Mouse (Mus musculus) hindlimb bud, embryonic 11.5 days (tissue): Measurements from ENCODE around the gene Rbpj.

Experiments
- DNase-seq: peaks from one replicate; pipeline ENCODE4 v3.0.0-alpha.2; 2012; ENCODE audit warnings: low read depth, low spot score; ENCODE audit errors: extremely low spot score

Gene Rbpj

DNA sequence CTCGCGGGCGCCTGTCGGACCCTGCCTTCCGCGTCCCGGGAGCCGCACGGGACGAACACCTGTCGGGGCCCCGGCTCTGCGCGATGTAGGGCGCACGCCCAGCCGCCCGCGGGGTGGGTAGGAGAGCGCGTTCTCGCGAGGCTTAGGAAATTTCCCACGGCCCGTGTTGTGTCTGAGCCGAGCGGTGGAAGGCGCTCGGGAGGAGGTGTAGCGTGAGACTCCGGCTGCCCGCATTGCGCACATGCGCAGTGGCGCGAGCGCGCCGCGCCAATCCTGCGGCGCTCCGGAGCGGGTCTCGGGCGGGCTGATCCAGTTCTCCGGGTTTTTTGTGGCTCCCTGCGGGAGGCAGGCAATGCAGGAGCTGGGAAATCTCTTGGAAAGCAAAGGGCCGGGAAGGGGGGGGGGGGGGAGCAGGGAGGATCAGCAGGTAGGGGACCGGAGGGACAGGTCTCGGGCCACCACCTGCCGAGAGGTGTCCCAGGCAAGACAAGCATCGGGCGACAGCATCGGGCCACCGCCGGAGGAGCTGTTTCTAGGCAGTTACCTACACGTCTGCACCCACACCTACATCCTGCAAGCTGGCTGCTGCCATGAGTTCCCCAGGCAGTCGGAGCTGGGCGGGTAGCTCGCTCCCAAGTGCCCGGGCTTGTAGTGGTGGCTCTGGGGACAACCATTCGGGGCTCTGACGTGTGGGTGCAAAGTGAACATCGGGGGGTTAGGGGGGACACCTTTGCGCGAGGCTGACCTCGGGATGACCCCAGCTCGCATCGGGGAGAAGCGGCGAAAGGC lies 123.4 kb downstream of the Rbpj start:
- DNase-seq: peak; percentile 95

DNA sequence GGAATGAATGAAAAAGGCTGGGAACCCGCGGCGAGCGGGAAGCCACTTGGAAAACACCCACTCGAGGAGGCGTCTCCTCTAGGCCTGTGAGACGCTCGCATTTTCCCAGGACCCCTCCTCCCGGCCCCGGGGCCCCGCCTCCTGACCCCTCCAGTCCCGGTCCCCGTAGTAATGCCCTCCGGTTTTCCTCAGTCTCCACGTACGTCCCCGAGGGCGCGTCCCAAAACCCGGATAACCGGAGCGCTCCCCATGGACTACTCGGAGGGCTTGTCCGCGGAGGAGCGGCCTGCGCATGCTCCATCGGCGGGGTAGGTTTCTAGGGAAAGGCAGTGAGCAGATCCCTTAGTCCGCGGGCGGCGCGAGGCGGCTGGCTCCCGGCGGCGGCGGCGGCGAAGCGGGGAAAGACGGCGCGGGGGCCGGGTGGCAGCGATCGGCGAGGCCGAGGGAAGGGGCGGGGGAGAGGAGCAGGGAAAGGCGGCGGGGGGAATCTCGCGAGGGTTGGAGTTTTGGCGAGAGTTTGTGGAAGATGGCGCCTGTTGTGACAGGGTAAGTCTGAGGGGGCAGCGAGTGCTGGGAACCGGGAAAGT lies 124.3 kb downstream of the Rbpj start:
- peak; percentile 74 for DNase-seq

DNA sequence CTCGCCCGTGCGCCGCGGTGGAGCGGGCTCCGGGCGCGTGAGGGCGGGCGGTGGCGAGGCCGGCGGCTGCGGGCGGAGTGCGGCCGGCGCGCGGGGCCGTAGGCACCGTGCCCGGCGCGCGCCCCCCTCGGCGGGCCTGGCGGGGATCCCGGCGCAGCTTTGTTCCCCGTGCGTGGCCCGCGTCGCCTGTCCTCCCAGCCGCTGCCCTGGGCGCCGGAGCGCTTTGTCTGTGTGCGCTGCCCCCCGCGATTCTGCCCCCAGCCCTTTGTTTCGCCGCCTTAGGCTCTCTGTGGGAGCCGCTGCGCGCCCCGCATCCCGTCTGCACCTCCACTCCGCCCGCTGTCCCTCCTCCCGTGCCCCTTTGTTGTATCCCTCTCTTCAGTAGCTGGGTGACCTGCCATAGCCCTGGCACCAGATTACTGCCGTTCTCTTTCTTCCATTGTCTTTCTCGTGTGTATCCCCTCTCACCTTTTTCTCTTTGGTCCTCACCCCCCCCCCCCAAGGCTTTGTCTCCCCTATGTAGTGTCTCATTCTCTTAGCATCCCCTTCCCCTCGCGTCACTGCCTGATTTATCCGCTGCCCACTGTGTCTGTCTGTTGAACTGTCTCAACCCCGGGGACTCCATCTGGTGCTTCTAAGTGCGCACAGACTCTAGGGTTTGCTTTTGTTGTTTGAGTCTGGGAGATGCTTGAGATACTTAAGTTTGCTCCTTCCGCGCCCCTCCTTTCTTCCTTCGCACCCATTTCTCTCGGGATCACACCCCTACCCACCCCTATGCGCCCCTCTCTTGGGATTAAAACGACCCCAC lies 125.1 kb downstream of the Rbpj start:
- DNase-seq: no peak

DNA sequence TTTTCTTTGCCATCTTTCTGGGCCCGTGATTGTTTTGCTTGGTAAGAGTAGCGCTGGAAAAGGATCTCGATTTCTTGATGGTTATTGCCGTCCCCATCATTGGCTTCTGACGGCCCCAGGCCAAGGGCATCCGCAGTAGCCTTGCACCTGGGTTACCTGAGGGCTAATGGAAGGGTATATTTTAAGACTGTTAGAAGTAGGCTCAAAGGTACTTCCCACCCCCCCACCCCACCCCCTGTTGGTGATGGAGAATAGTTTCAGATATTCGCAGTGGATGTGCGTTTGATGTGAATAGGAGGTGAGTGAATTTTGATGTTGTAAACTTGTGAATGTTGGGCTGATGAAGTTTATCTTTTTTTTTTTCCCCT lies 125.7 kb downstream of the Rbpj start:
- no peak for DNase-seq

DNA sequence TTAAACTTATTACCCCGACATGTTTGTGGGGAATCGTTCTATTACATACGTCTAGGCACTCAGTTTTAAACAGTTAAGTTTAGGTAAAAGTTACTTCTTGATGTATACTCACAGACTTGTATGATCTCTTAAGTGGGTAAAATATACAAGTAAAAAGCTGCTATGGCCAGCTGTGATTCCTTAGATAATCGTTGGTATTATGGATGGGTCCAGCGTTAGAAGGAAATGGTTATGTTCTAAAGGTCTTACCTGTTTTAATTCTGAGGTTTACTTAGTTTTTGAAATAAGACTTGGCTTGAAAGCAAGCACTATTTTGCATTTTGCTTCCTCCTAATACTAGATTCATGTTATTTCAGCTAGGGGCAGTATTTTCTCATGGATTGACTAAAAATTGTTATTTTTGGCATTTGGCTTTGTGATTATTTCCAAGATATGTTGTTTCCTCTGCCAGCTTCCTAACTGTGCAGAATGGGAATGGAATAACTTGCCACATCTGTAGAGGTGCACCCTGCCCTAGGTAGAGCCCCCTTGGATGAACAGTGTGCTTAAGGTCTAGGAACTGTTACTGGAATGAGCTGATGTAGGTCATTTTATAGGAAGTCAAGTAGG lies 127.2 kb downstream of the Rbpj start:
- no peak for DNase-seq

DNA sequence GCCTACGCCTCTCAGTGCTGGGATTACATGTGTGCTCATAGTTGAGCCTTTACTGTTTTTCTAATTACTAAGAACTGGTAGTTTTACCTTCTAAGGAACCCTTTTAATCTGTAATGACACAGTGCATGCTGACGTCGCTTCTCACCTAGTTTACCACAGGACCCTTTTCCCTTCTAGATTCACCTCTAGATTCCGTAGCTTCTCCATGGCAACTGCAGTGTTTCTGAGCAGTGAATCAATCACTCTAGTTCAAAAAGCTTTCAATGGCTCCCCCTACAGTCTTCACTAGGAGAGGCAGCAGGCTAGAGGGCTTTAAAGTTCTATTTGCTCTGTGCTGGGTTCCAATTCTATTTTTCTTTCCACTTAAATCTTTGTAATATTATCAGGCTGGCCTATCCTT lies 128.3 kb downstream of the Rbpj start:
- DNase-seq: peak; percentile 42

DNA sequence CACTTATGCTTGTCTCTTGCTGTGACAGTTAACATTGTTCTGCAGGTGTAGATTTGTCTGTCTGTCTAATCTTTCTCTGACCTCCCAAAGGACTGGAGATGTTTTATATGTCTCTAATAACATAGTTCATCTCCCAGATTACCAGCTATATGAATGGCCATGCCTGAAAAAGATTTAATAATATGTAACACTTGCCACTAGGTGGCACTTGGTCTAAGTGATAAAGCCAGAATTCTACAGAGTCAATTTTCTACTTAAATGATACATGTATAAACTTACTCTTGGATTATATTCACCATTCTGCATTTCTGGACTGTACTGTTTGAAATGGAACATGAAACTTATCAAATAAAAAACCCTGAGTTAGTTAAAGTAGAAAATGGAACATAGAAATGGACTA lies 132.6 kb downstream of the Rbpj start:
- DNase-seq: no peak

DNA sequence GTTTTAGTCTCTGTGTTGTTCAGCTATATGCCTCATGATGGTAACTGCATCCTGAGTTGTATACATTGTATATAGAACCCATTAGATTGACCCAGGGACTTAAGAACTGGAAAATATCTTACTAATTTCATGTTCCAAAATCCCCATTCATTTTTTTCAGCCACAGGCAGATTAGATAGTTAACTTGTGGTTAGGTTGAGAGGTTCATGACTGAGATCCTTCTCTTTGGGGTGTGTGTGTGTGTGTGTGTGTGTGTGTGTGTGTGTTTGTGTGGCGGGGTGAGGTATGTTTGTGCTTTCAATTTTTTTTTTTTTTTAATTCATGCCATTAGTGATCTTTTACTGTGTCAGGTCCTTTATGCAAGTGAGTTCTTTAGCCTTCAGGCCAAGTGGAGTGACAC lies 133.2 kb downstream of the Rbpj start:
- DNase-seq: no peak

DNA sequence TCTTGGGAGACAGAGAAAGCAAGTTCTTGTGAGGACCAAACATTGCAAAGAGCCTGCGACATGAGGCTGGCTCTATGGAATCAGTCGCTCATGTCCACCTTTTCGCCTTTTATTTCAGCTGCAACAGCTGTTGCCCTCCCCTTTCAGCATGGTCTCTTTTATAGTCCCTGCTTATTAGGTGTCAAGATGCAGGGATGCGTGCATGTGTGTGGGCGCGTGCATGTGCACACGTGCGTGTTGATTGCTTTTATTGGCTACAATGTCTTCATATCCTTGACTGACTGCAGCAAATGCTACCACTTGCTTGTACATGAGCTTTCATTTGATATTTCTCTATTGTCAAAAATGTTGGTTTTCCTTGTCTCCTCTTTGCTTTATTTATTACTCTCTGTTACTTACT lies 136.2 kb downstream of the Rbpj start:
- DNase-seq: no peak

DNA sequence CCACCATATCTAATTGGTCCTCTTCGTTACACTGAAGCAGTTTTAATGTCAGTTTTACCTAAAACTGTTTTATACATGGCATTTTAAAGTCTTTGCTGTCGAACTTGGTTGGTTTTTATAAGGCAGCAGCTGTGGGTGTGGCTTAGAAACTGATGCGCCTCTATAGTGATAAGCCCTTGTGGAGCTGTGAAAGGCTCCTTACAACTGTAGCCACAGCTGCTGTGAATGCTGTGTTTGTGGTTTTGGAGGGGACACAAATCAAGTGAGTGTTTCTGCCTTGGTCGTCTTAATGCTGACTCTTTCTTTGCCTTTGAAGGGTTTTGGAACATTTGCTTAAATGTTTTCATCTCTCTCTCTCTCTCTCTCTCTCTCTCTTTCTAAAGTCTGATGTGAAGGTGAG lies 139.5 kb downstream of the Rbpj start:
- no peak for DNase-seq

DNA sequence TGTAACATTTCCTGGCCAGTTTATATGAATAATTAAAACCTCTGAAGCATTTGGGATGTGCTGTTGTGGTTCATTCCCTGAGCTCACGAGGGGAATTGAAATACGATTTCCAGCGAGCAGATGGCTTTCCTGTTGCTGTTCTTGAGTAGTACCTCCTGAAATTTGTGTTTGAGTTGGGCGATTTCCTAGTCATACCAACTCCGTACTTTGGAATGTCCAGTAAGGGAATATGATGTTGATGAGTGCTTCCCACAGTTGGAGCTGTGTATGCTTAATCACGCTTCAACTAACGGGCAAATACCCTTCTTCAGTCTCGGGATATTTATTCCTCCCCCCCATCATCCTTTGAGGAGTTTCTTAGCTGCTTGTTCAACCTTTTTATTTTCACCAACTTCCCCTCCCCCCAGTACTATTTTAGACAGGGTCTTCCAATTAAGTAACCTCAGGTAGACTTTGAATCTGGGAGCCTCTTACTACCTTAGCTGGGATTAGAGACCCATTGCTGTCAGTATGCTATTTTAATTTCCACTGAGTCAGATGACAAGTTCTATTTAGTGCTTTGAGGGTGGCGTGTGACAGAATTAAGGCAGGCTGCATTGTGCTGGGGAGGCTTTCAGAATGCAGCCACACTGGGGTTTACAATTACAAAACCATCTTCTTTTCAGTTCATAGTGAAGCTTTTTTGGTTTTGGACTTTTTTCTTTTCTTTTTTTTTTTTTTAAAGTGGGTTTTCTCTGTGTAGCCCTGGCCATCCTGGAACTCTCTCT lies 141.5 kb downstream of the Rbpj start:
- DNase-seq: no peak

DNA sequence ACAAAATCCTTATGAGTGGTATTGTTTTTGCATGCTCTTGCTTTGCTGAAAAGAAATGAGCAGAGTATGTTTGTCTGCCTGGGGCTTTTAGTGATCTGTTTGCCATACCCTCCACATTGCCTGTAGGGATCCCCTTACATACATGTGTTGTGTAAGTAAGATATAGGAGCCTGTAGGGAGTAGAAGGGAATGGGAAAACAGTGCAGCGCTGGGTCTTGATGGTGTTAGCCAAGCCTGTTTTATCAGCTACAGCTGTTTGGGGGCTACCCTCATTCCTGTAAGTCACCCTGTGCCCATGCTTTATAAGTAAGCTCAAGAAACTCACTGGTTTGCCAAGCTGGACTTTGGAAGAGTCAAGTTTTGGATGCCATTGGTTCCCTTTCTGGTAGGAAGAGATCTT lies 152.9 kb downstream of the Rbpj start:
- DNase-seq: no peak

DNA sequence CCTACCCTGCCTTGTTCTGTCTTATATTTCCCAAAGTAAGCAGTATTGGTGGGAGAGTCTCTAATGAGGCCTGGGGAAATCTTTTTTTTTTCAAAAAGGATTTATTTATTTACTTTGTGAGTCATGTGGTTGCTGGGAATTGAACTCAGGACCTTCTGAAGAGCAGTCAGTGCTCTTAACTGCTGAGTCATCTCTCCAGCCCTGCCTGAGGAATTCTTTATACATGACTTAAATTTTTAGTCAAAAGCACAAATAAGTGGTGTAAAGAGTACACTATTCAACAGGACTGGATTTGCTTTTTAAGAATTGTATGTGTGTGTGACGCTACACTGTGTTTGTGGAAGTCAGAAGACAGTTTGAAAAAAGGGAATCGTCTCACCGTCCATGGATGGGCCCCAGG lies 166.1 kb downstream of the Rbpj start:
- DNase-seq: no peak

DNA sequence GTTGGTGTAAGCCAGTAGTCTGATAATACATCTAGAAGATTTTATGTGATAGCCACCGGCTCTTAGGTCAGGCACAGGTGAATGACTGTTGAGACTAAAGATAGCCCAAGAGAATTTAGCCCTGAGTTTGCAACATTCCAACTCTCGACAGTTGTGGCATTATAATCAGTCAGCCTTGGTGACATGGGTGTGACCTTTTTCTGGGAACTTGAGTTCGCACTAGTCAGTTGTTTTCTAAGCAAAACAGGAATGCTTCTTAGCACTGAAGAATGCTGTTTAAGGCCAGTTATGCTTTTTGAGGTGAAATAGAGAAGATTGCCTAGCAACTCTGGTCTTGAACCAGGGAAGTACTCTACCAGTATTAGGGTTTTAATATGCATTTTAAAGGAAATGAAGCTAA lies 170.8 kb downstream of the Rbpj start:
- no peak for DNase-seq

DNA sequence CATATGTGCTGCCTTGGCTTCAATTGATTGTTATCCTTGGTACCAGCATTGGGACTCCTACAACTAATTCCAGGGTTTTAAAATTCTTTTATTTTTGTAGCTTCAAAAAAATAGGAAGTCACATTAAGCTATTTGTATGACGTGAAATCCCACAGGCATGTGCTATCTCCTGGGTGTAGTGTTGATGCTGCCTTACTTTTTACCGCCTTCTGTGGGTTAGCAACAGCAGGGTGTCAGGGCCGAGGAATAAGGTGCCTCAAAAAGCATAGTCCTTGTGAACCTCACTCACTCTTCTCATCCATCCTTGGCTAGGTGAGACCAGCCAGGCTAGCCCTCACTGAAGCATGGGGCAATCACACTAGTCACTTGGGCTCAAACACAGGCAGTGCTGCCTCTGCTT lies 171.3 kb downstream of the Rbpj start:
- no peak for DNase-seq

DNA sequence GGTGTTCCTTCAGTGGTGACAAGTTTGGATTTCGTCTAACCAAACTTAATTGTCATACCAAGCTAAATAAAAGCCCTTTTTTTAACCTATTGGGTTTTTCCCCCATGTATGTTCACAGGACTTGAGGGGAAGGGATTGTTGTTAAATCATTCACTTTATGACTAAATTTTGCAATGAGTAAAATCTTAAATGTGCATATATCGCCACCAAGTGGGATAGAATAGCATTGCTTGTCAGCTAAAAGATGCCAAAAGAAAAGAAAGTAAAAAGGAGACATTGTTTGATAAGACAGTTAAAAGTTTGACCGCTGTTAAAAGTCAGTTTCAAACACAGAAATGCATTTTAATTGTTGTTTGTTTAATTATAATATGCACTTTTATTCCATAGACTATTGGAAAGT lies 172.7 kb downstream of the Rbpj start:
- no peak for DNase-seq

DNA sequence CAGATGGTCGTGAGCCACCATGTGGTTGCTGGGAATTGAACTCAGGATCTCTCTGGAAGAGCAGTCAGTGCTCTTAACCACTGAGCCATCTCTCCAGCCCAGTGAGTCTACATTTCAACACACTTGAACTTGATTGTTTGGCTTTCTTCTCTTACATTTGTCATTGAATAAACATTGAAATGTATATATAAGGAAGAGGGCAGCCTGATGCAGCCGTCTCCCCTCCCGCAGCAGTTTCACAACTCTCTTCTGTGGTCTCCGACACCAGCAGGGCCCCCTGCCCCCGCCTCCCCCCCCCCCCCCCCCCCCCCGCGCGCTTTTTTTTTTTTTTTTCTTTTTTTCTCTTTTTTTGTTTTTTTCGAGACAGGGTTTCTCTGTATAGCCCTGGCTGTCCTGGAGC lies 180.7 kb downstream of the Rbpj start:
- no peak for DNase-seq

DNA sequence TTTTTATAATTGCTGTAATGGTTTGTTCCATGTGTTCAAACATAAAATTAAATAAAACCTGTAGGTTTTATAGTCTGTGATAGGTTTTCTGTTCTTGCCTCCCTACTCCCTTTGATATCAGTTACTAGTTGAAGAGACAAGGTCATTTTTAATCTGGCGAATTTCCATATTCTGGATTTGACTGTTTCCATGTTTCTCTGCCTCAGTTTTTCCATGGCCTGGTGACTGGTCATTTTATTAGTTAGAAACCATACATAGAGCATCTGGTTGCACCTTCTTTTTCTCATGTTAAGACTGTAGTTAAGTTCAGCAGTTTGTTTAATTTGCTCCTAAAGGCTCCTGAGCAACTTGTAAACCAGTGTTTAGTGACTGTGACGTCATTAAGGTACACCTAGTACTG lies 181.4 kb downstream of the Rbpj start:
- no peak for DNase-seq

DNA sequence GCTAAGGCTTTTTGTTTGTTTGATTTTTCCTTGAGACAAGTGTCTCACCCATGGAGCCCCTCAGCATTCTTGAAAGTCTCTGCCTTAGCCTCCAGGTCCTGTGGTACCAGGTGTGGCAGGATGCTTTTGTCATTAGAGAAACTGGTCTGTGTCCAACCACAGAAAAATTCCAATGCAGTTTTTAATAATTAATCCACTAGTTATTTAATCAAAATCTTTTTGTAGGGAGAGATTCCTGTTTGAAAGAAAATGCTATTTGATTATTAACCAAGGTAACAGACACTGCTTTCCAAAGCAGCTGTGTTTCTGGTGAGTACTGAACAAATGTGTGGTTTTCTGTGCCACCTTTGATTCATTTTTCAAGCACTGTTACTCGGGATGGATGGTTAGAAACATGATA lies 190.6 kb downstream of the Rbpj start:
- no peak for DNase-seq

DNA sequence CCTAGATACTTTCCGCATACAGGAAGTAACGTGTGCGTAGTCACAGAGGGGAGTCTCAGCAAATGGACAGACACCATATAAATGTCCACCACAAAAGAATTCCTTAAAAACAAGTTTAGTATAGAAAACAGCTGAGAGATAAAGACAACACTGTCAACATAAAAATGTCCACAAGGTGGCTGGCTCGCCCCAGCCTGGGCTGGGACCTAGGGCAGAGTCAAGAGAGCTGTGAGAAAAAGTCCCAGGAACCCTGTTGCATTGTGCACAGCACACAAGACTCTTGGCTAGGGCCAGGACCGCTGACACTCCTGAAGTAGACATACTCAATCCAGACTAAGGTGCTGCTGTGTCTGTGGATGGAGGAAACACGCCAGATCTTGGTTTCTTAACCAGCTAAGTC lies 192.0 kb downstream of the Rbpj start:
- no peak for DNase-seq

DNA sequence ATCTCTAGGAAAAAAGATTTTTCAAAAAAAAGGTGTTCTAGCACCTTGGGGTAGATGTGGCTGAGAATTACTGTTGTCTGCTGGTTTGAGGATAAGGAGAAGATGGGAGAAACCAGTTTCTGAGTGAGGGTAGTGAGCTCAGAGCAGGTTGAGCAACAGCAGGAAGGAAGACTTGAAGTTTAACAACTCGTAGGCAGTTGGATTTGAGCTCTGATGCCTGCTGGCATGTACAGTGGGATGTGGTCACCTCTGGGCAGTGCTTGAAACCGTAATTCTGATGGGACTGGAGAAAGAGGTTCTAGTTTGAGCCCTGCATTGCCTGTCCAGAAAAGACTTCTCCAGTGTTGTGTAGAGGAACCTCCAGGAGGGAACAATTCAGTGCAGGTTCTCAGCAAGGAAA lies 195.6 kb downstream of the Rbpj start:
- no peak for DNase-seq
